Mouse (Mus musculus): Measurements from ENCODE around the gene Syn3.

GRCm38 (mm10) chr10:86021749-86022473, 476.8 kb downstream of the Syn3 start, which contains the start of gene Fbxo7:
- TF ChIP-seq MAFK (IDR thresholded peaks at IDR 0.05; ENCODE audit: insufficient read depth, low read depth, low read length) (no peak), ZC3H11A (IDR thresholded peaks at IDR 0.05; ENCODE audit: borderline replicate concordance, low read depth, low read length) (peak; percentile 51; the same call in 1 of the 2 replicates), CHD2 (IDR thresholded peaks at IDR 0.05; ENCODE audit: low read depth, low read length) (no peak), HCFC1 (IDR thresholded peaks at IDR 0.05; ENCODE audit: borderline replicate concordance, insufficient read depth, low read length) (no peak), ZNF384 (IDR thresholded peaks at IDR 0.05; ENCODE audit: low read depth, low read length) (no peak)
